22 mouse cellular contexts compared by ENCODE assay signal in genomic region chr4:107928269-107928668, GRCm38 (mm10). TPM values are rescaled to one million over a fixed set of nuclear protein-coding genes. Genes with fewer than 3 reads are reported as not detected.
"Had no signal": no experiment of that assay in that cellular context is flagged by ENCODE, and none has a peak within 500 bp of the region (broad histone marks: within the 10 kb centered on the region; RNA-seq: fewer than 3 reads in every experiment).

No protein-coding gene starts in this region.

- H3K27me3 ChIP-seq: kidney, embryonic 15.5 days; midbrain, embryonic 13.5 days had no signal

- ATAC-seq: midbrain, embryonic 13.5 days; midbrain, embryonic 16.5 days had no signal

- H3K36me3 ChIP-seq: kidney, embryonic 15.5 days; midbrain, embryonic 10.5 days; midbrain, embryonic 13.5 days; neural tube, embryonic 13.5 days had no signal

- H3K4me1 ChIP-seq: kidney, embryonic 15.5 days; midbrain, embryonic 10.5 days; neural tube, embryonic 13.5 days had no signal

- H3K9ac ChIP-seq: kidney, embryonic 15.5 days; midbrain, embryonic 13.5 days; neural tube, embryonic 13.5 days had no signal

- H3K27ac ChIP-seq: kidney, embryonic 15.5 days; left cerebral cortex, adult 2 months; midbrain, embryonic 10.5 days; midbrain, embryonic 13.5 days; neural tube, embryonic 13.5 days had no signal

- H3K9me3 ChIP-seq: kidney, embryonic 15.5 days; midbrain, embryonic 10.5 days; midbrain, embryonic 13.5 days; neural tube, embryonic 13.5 days had no signal

- H3K4me3 ChIP-seq: kidney, embryonic 15.5 days; left cerebral cortex, adult 2 months; midbrain, embryonic 10.5 days; midbrain, embryonic 13.5 days; myocyte; neural tube, embryonic 13.5 days had no signal

- H3K4me2 ChIP-seq: kidney, embryonic 15.5 days; midbrain, embryonic 13.5 days; neural tube, embryonic 13.5 days had no signal

- DNase-seq: kidney, adult 11 months; kidney, adult 8-10 months; kidney, postnatal 10 days; kidney, postnatal 36 days; layer of hippocampus, postnatal 36 days; lung, adult 18-20 months; lung, postnatal 14 days; lung, postnatal 4 days; thymus, adult 18-20 months; thymus, postnatal 36 days had no signal

RNA-seq across cellular contexts. Expression of gene Slc1a7, which starts 39.9 kb away (rescaled TPM):
- total RNA-seq: left cerebral cortex, postnatal 10 days; megakaryocyte, adult 5-6 weeks; monocyte, adult 5-6 weeks; neutrophil, adult 5-6 weeks had no signal
- polyA plus RNA-seq: kidney, embryonic 15.5 days; limb, embryonic 11.5 days; midbrain, embryonic 10.5 days; midbrain, embryonic 13.5 days; midbrain, embryonic 16.5 days; neural tube, embryonic 13.5 days had no signal
